Mouse (Mus musculus): ENCODE data around the gene Cep89. TPM values are rescaled to one million over a fixed set of nuclear protein-coding genes. Genes with fewer than 3 reads are reported as not detected.

Gene Cep89
- polyA plus RNA-seq, 1 experiment = 17.2 TPM

DNA sequence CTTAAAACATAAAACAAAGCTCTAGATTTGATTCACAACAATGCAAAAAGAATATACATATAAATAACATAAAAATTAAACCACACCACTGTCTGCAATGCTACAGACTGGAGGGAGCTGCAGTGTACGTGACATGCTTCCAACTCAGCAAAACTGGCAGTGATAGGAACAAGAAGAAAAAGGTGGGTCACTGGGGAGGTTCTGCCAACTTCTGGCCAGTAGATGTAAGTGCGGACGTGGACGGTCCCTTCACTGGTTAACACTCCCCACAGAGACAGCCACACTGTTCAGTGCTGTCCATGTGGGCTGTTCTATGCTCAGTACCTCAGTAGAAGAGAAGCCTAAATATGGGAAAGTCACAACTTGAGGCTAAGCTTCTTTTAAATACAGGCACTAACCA is 74.0 kb downstream of the Cep89 start:
- Histone ChIP-seq H3K27ac (ENCODE audit: insufficient read depth, low read length) (no peak overlapping the region), H3K4me1 (ENCODE audit: control insufficient read depth, insufficient read depth, low read length) (no peaks in the 10 kb centered on the region), H3K4me3 (replicated peaks; ENCODE audit: insufficient read depth, low read depth, low read length) (no peak overlapping the region), H3K27me3 (ENCODE audit: control insufficient read depth, insufficient read depth, low read length) (no peaks in the 10 kb centered on the region)
- DNase-seq = no peak
- WGBS = 27% methylated on average over 4 of the region's 4 CpGs
- TF ChIP-seq POLR2A (IDR thresholded peaks at IDR 0.05; ENCODE audit: borderline replicate concordance, insufficient read depth, low read length) (no peak), CTCF (IDR thresholded peaks at IDR 0.05; ENCODE audit: borderline replicate concordance, insufficient read depth, low read depth, low read length) (no peak)

DNA sequence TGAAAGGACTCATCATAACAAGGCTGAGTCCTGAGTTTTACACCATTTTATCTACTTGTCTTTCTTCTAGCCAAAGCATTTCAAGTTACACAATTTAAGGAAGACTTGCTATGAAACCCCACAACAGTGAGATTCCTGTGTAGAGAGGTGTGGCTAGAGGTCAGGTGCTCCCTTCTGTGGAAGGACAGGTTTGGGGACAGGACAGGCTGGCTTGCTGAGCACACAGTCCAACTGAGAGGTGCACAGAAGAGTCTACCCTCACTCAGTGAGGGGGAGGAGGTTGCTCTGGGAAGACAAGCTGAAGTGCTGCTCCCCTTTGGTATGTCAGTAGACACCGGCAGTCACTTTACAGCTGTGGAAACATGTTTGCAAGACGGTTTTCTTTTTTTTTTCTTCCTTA is 79.6 kb downstream of the Cep89 start:
- Histone ChIP-seq H3K4me1 (ENCODE audit: control insufficient read depth, insufficient read depth, low read length) (no peaks in the 10 kb centered on the region), H3K4me3 (replicated peaks; ENCODE audit: insufficient read depth, low read depth, low read length) (no peak overlapping the region), H3K27me3 (ENCODE audit: control insufficient read depth, insufficient read depth, low read length) (no peaks in the 10 kb centered on the region), H3K27ac (ENCODE audit: insufficient read depth, low read length) (no peak overlapping the region)
- 91% methylated on average over 2 of the region's 2 CpGs for WGBS
- TF ChIP-seq POLR2A (IDR thresholded peaks at IDR 0.05; ENCODE audit: borderline replicate concordance, insufficient read depth, low read length) (no peak), CTCF (IDR thresholded peaks at IDR 0.05; ENCODE audit: borderline replicate concordance, insufficient read depth, low read depth, low read length) (no peak)
- no peak for DNase-seq

DNA sequence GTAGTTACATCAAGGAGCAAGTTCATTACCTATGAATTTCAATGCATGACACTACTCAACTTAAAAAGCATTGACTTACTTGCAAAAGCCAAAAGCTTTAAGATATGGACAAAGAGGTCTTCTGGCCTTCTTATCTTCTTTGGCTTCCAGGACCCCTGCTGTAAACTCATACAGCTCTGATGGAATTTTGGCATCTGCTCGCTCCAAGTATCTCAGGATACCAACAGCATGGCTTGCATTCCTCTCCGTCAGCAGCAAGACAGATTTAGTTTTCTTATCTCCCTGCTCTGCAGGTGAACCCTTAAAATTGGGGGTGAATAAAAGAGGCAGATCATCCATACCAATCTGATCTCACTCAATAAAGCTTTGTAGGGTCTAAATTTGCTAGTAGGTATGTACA is 88.3 kb downstream of the Cep89 start:
- Histone ChIP-seq H3K4me3 (replicated peaks; ENCODE audit: insufficient read depth, low read depth, low read length) (no peak overlapping the region), H3K27ac (ENCODE audit: insufficient read depth, low read length) (no peak overlapping the region), H3K4me1 (ENCODE audit: control insufficient read depth, insufficient read depth, low read length) (no peaks in the 10 kb centered on the region), H3K27me3 (ENCODE audit: control insufficient read depth, insufficient read depth, low read length) (no peaks in the 10 kb centered on the region)
- no peak for DNase-seq
- 29% methylated on average over 2 of the region's 2 CpGs for WGBS
- no peak for TF ChIP-seq POLR2A (IDR thresholded peaks at IDR 0.05; ENCODE audit: borderline replicate concordance, insufficient read depth, low read length)
- TF ChIP-seq CTCF (IDR thresholded peaks at IDR 0.05; ENCODE audit: borderline replicate concordance, insufficient read depth, low read depth, low read length) = no peak

DNA sequence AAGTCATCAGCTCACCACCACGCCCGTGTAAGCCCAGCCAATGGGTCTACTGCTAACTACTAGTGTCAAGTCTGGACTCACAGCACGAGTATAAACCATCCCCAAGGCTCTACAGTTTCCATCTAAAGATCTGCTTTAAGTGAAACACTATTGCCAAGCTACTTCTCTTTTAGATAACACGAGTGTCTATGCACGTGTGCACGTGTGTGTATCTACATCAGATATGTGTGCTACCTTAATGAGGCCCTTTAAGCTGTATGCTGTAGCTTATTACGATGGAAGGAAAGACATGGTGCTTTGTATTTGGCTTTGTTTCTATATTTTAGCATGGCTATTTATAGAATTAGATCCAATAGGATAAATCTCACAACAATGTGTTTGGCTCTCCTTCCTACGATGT is 89.7 kb downstream of the Cep89 start:
- H3K27ac ChIP-seq (ENCODE audit: insufficient read depth, low read length) = no peak overlapping the region
- no peak for TF ChIP-seq CTCF (IDR thresholded peaks at IDR 0.05; ENCODE audit: borderline replicate concordance, insufficient read depth, low read depth, low read length)
- no peak for TF ChIP-seq POLR2A (IDR thresholded peaks at IDR 0.05; ENCODE audit: borderline replicate concordance, insufficient read depth, low read length)
- WGBS = 83% methylated on average over 8 of the region's 8 CpGs
- no peaks in the 10 kb centered on the region for H3K27me3 ChIP-seq (ENCODE audit: control insufficient read depth, insufficient read depth, low read length)
- H3K4me1 ChIP-seq (ENCODE audit: control insufficient read depth, insufficient read depth, low read length) = no peaks in the 10 kb centered on the region
- no peak for DNase-seq
- H3K4me3 ChIP-seq (replicated peaks; ENCODE audit: insufficient read depth, low read depth, low read length) = no peak overlapping the region

Other genes starting within 250 kb of the Cep89 start
- gene Slc7a10, start 210.7 kb upstream of the Cep89 start, polyA plus RNA-seq (2012; rRNA removed) = 91.3 and 100 TPM in 2 replicates
- 62.9 and 64.7 TPM in 2 replicates for gene Lrp3, start 181.5 kb upstream of the Cep89 start, polyA plus RNA-seq (2012; rRNA removed)
- 19.6 and 20.2 TPM in 2 replicates for gene Gpatch1, start 78.6 kb upstream of the Cep89 start, polyA plus RNA-seq (2012; rRNA removed)
- gene Rhpn2, start 62.9 kb upstream of the Cep89 start, polyA plus RNA-seq (2012; rRNA removed) = 9.9 and 10.1 TPM in 2 replicates
- gene Faap24, start 199 bp upstream of the Cep89 start, polyA plus RNA-seq (2012; rRNA removed) = 4.3 and 4.5 TPM in 2 replicates
- gene Slc7a9, start 51.8 kb downstream of the Cep89 start, polyA plus RNA-seq (2012; rRNA removed) = 0.10 TPM in 1 of 2 replicates, not detected in the other
- gene Tdrd12, start 140.7 kb downstream of the Cep89 start, polyA plus RNA-seq (2012; rRNA removed) = 0.35 and 0.54 TPM in 2 replicates
- gene Nudt19, start 159.3 kb downstream of the Cep89 start, polyA plus RNA-seq (2012; rRNA removed) = 88.4 and 103 TPM in 2 replicates
- 0.03 and 0.07 TPM in 2 replicates for gene Rgs9bp, start 188.5 kb downstream of the Cep89 start, polyA plus RNA-seq (2012; rRNA removed)
- 23.5 and 25.0 TPM in 2 replicates for gene Ankrd27, start 189.2 kb downstream of the Cep89 start, polyA plus RNA-seq (2012; rRNA removed)